Mouse (Mus musculus) CH12.LX (cell line): Measurements from ENCODE around the gene Ndufaf7.

ENCODE experiments used
- CTCF ChIP-seq, 2 experiments: IDR thresholded peaks in 1 of 2; conservative IDR thresholded peaks in 1 of 2; 2 replicates each; pipeline ENCODE4 v1.5.1; 2011 to 2012; ENCODE audit warnings: low read depth in 2 of 2, low read length in 2 of 2, improper control_type of control experiment in 1 of 2, inconsistent platforms in 1 of 2, mild to moderate bottlenecking in 1 of 2, moderate library complexity in 1 of 2
- POLR2AphosphoS2 ChIP-seq: IDR thresholded peaks from 2 replicates; pipeline ENCODE4 v1.6.1; 2011; ENCODE audit warnings: low read depth, low read length, improper control_type of control experiment

GRCm38 (mm10) chr17:78992303-78993027 is 55.5 kb downstream of the Ndufaf7 start:
- TF ChIP-seq POLR2AphosphoS2 (no peak), CTCF (conservative IDR thresholded peaks at IDR 0.05 in 1 of 2, IDR thresholded peaks at IDR 0.05 in 1 of 2; ENCODE audit: low read depth in 2 of 2, low read length in 2 of 2) (no peak)
